Mouse (Mus musculus) G1E (cell line): ENCODE results near the gene Whrn.

Experiments
- CTCF ChIP-seq: IDR thresholded peaks from 2 replicates; pipeline ENCODE4 v1.5.1; 2012; ENCODE audit warnings: low read depth, low read length, inconsistent platforms, mixed read lengths
- GATA1 ChIP-seq: IDR thresholded peaks from 2 replicates; pipeline ENCODE4 v1.6.1; 2012; ENCODE audit warnings: borderline replicate concordance, low read length, inconsistent platforms, mixed read lengths

DNA sequence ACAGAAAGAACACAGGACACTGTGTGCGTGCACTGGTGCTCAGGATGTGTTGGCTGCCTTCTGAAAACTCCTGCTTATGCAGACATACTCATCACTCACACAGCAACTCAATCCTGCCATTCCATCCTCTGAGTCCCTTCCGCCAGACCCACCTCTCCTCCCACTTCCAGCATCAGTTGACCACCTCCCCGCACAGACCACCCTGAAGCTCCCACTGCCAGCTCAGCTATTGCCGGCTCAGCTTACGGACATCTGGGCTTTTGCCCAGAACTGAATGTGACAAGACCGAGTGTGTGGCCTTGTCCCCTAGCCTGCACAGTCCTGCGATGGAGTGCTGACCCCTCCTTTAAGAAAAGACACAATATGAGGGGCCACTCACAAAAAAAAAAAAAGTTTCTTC lies 55.5 kb downstream of the Whrn start:
- TF ChIP-seq CTCF (no peak), GATA1 (no peak)
